Mouse (Mus musculus) thymus, adult 2 months (tissue): ENCODE data around the gene Acadvl. TPM values are rescaled to one million over a fixed set of nuclear protein-coding genes. Genes with fewer than 3 reads are reported as not detected.

Experiments used
- DNase-seq: peaks from one replicate; pipeline ENCODE4 v3.0.0; 2021
- H3K27ac ChIP-seq: fragments of 200-500 bp; 2 replicates; pipeline ENCODE4 v1.5.1; 2012; ENCODE audit warnings: low read length, control low read depth; ENCODE audit not compliant: control insufficient read depth, insufficient read depth
- H3K27me3 ChIP-seq: fragments of 200-500 bp; 2 replicates; pipeline ENCODE4 v1.6.1; 2012; ENCODE audit warnings: mild to moderate bottlenecking, low read length, moderate library complexity, mixed read lengths; ENCODE audit not compliant: control insufficient read depth, insufficient read depth
- H3K36me3 ChIP-seq: fragments of 200-500 bp; 2 replicates; pipeline ENCODE4 v1.6.1; 2012; ENCODE audit warnings: mild to moderate bottlenecking, low read length, moderate library complexity; ENCODE audit not compliant: control insufficient read depth, insufficient read depth
- H3K4me1 ChIP-seq: fragments of 200-500 bp; replicated peaks from 2 replicates; pipeline ENCODE4 v1.6.1; 2012; ENCODE audit warnings: low read length; ENCODE audit not compliant: control insufficient read depth, insufficient read depth
- H3K4me3 ChIP-seq: fragments of 200-500 bp; 2 replicates; pipeline ENCODE4 v1.5.1; 2012; ENCODE audit warnings: mild to moderate bottlenecking, low read length, control low read depth, moderate library complexity; ENCODE audit not compliant: control insufficient read depth, insufficient read depth
- CTCF ChIP-seq: fragments of 200-500 bp; IDR thresholded peaks from 2 replicates; pipeline ENCODE4 v1.5.1; 2012; ENCODE audit warnings: mild to moderate bottlenecking, control low read depth, low read length, moderate library complexity, borderline replicate concordance; ENCODE audit not compliant: control insufficient read depth, poor library complexity, insufficient read depth; ENCODE audit errors: extremely low read depth
- POLR2A ChIP-seq: fragments of 200-500 bp; IDR thresholded peaks from 2 replicates; pipeline ENCODE4 v1.6.1; 2012; ENCODE audit warnings: mild to moderate bottlenecking, low read length, control low read depth, moderate library complexity; ENCODE audit not compliant: control insufficient read depth, poor library complexity, insufficient read depth; ENCODE audit errors: extremely low read depth
- WGBS: fragments of 180-500 bp; shearing (Covaris S2); methylation state at CpG from one replicate; pipeline ENCODE4 v1.1.7; 2018; 5-methylcytosine and 5-hydroxymethylcytosine counted together
- polyA plus RNA-seq: library from polyadenylated mRNA; depleted of rRNA; stranded (reverse); fragments of >200 nt; gene quantifications from 2 replicates; pipeline ENCODE4 v1.2.3, GENCODE M21; 2012

Gene Acadvl
- polyA plus RNA-seq, 1 experiment: 110 TPM

- Histone ChIP-seq H3K36me3 (peaks cover 25% of the 10 kb centered on the region), H3K4me1 (peaks cover 24% of the 10 kb centered on the region), H3K27me3 (no peaks in the 10 kb centered on the region), H3K27ac (no peak overlapping the region), H3K4me3 (no peak overlapping the region)
- DNase-seq: peak; percentile 63
- no peak for TF ChIP-seq POLR2A
- no peak for TF ChIP-seq CTCF
Measured at GRCm38 (mm10) chr11:70001865-70002264, 13.3 kb downstream of the Acadvl start.

- Histone ChIP-seq H3K27me3 (no peaks in the 10 kb centered on the region), H3K27ac (no peak overlapping the region), H3K36me3 (peaks cover 21% of the 10 kb centered on the region), H3K4me1 (peaks cover 22% of the 10 kb centered on the region), H3K4me3 (peak overlapping the region; percentile 59)
- DNase-seq: no peak
- 17% methylated on average over 8 of the region's 8 CpGs for WGBS
- no peak for TF ChIP-seq POLR2A
- TF ChIP-seq CTCF: no peak
Measured at GRCm38 (mm10) chr11:70001159-70001558, 14.1 kb downstream of the Acadvl start.

DNA sequence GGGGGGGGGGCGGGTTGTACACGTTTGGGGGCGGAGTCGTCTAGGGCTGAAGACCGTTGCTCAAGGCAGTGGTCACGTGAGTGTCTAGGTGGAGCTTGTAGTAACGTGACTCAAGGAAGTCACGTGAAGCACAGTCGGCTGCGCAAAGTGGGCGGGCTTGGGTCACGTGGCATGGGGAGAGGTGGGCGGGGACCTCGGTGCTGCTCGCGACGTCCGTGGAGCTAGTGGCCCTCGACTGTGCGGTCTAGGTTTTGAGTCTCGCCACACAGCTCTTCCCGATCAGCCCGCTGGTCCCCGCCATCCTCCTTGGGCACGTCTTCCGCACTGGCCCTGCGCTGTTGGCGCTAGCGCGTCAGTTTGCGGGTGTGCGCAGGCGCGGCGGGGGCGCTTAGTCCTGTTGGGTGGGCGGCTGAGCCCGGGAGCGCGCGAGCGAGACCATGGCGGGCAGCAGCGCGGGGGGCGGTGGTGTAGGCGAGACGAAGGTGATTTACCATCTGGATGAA is 14.8 kb downstream of the Acadvl start, which contains the start of gene Dvl2:
Gene Dvl2 (plus strand): TSS at position 200 of the 503 bp plus-strand sequence.
- WGBS: under 1% methylated on average over 48 of the region's 48 CpGs
- Histone ChIP-seq H3K27me3 (no peaks in the 10 kb centered on the region), H3K27ac (peak within 1 kb of the TSS; percentile 14; the same call in 1 of the 2 replicates), H3K4me1 (peaks cover 16% of the 10 kb centered on the region), H3K4me3 (peak within 1 kb of the TSS; percentile 59), H3K36me3 (peaks cover 17% of the 10 kb centered on the region)
- peak; percentile 85 for DNase-seq
- TF ChIP-seq POLR2A: peak; percentile 28; the same call in 1 of the 2 replicates
- TF ChIP-seq CTCF: no peak; the same call in 1 of the 2 replicates

DNA sequence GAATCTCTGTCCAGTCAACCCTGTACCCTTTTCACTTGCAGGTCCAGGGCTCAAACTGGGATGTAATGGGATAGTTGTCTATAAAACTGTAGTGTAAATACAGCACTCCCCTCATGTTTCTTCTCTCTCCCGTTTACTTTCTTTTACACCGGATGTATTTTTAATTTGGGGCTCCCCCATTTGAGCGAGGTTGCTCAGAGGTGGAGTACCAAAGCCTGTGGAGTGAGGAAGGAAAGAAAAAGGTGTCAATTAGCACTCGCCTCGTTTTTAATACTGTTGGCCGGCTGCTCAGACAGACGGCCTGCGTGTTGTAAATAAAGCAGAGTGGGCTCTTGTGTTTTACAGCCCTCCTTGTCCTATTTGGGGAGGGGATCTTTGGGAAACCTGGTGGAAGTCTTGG is 15.5 kb downstream of the Acadvl start:
- Histone ChIP-seq H3K36me3 (peaks cover 17% of the 10 kb centered on the region), H3K4me3 (no peak overlapping the region), H3K27me3 (no peaks in the 10 kb centered on the region), H3K4me1 (peaks cover 13% of the 10 kb centered on the region), H3K27ac (peak overlapping the region; percentile 7; the same call in 1 of the 2 replicates)
- WGBS: 89% methylated on average over 8 of the region's 8 CpGs
- no peak for DNase-seq
- TF ChIP-seq POLR2A (no peak), CTCF (no peak)

GRCm38 (mm10) chr11:69998567-69999491 is 16.4 kb downstream of the Acadvl start:
- H3K36me3 ChIP-seq: peaks cover 17% of the 10 kb centered on the region
- no peak overlapping the region for H3K4me3 ChIP-seq
- WGBS: 95% methylated on average over 27 of the region's 27 CpGs
- H3K27me3 ChIP-seq: no peaks in the 10 kb centered on the region
- peaks cover 13% of the 10 kb centered on the region for H3K4me1 ChIP-seq
- TF ChIP-seq POLR2A (no peak), CTCF (no peak)
- no peak overlapping the region for H3K27ac ChIP-seq
- DNase-seq: peak; percentile 35

DNA sequence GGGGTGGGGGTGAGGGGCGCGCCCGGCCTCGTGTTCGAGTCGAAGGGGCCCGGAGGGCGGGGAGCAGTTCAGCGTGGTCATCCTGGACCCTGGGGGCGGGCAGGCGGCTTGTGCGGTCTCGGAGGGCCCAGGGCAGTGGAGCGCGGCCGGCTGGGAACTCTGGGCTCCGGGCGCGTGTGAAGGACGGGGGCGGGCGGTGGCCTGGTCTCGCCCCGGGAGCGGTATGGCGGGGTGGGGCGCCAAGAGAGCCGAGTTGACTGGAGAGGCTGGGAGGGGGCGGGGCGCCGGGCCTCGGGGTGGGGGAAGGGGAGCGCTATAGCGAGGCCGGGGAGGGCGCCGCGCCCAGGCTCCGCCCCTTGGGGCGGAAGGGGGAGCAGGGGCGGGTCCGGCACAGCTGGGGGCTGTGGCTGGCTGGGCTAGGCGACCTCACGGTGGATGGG is 18.1 kb downstream of the Acadvl start:
- no peaks in the 10 kb centered on the region for H3K27me3 ChIP-seq
- peak; percentile 90 for DNase-seq
- H3K27ac ChIP-seq: peak overlapping the region; percentile 91
- 2% methylated on average over 42 of the region's 44 CpGs for WGBS
- peaks cover 17% of the 10 kb centered on the region for H3K36me3 ChIP-seq
- H3K4me1 ChIP-seq: peaks cover 15% of the 10 kb centered on the region
- peak; percentile 70; the same call in 1 of the 2 replicates for TF ChIP-seq POLR2A
- no peak for TF ChIP-seq CTCF
- peak overlapping the region; percentile 88 for H3K4me3 ChIP-seq
